In the genomic region with DNA sequence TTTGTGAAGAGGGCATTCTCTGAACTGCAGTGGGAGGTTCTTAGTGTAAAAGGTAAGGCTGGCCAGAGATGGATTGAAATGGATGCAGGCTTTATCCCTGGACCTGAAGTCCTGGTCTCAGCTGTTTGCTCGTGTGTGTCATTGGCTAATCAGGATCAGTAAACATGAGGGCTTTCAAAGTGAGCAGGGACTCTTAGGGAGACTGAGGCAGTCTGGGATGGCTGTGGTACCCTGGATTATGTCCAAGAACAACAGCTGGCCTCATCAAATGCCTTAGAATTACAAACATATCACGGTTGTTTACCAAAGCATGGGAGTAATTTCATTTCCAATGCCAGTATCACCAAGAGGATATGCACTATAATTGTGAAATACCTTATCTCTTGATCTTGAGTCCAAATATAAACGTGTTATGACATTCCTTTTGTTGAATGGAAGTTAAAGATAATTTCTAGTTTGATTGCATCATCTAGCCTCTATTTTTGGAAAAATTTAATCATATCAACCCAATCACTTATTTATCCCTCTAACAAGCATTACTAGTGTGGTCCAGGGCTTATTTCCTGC, we compare ENCODE assay signal across 18 mouse cellular contexts.
"Had no signal": no experiment of that assay in that cellular context is flagged by ENCODE, and none has a peak within 500 bp of the region (broad histone marks: within the 10 kb centered on the region; RNA-seq: fewer than 3 reads in every experiment).

No protein-coding gene starts in this region.

- H3K27me3 ChIP-seq: midbrain, embryonic 12.5 days; midbrain, embryonic 15.5 days; stomach, embryonic 15.5 days had no signal

- H3K9me3 ChIP-seq: midbrain, embryonic 12.5 days; midbrain, embryonic 15.5 days; stomach, embryonic 15.5 days had no signal

- H3K4me1 ChIP-seq: midbrain, embryonic 12.5 days had no signal

- H3K36me3 ChIP-seq: midbrain, embryonic 12.5 days; midbrain, embryonic 15.5 days; stomach, embryonic 15.5 days had no signal

- H3K9ac ChIP-seq: liver, embryonic 14.5 days; midbrain, embryonic 12.5 days; midbrain, embryonic 15.5 days; stomach, embryonic 15.5 days had no signal

- DNase-seq: kidney, adult 18-20 months; kidney, postnatal 25 days; layer of hippocampus, postnatal 36 days; lung, adult 18-20 months; right cerebral cortex, postnatal 25 days; spleen, adult 18-20 months; thymus, postnatal 25 days had no signal

- H3K4me3 ChIP-seq: left cerebral cortex, adult 2 months; midbrain, embryonic 12.5 days; midbrain, embryonic 15.5 days; stomach, embryonic 15.5 days had no signal

- ATAC-seq: hindbrain, postnatal 0 days; inflammation-experienced regulatory T-cells, adult 6 months; intestine, embryonic 16.5 days; midbrain, embryonic 15.5 days had no signal

- H3K4me2 ChIP-seq: liver, embryonic 11.5 days; midbrain, embryonic 12.5 days; midbrain, embryonic 15.5 days; stomach, embryonic 15.5 days had no signal

- H3K27ac ChIP-seq: hindbrain, postnatal 0 days; kidney, postnatal 0 days; left cerebral cortex, adult 2 months; liver, embryonic 14.5 days; macrophage; midbrain, embryonic 12.5 days; midbrain, embryonic 15.5 days; stomach, embryonic 15.5 days had no signal
